Mouse (Mus musculus): ENCODE data around the gene Tcf7l1. TPM values are rescaled to one million over a fixed set of nuclear protein-coding genes. Genes with fewer than 3 reads are reported as not detected.
A peak's percentile ranks its signal among the peaks of the same experiment; 100 is the strongest.

Tcf7l1 gene
- total and polyA plus RNA-seq, 2 experiments from 2014 or later, result 3.1 to 5.8 TPM

- no peak overlapping the region for H3K27ac ChIP-seq (ENCODE audit: low read depth, low read length)
- DNase-seq (ENCODE audit: low spot score), result no peak
- ATAC-seq (ENCODE audit: low FRiP score), result no peak
- no peaks in the 10 kb centered on the region for H3K4me1 ChIP-seq (ENCODE audit: insufficient read depth, low read length)
- TF ChIP-seq CTCF (IDR thresholded peaks at IDR 0.05), result no peak
- no peak overlapping the region for H3K4me2 ChIP-seq (ENCODE audit: low read depth, low read length, poor library complexity, severe bottlenecking)
- H3K27me3 ChIP-seq (ENCODE audit: insufficient read depth, low read length), result no peaks in the 10 kb centered on the region
- WGBS, result 70% methylated on average over 11 of the region's 11 CpGs
- no peaks in the 10 kb centered on the region for H3K9me3 ChIP-seq (ENCODE audit: low read length)
- H3K36me3 ChIP-seq (ENCODE audit: insufficient read depth, low read length), result no peaks in the 10 kb centered on the region
- H3K9ac ChIP-seq (replicated peaks; ENCODE audit: low read length, poor library complexity, severe bottlenecking), result no peak overlapping the region
- H3K4me3 ChIP-seq (ENCODE audit: low read depth, low read length), result no peak overlapping the region
Observed at GRCm38 (mm10) chr6:72763616-72764015, 25.4 kb downstream of the Tcf7l1 start.

GRCm38 (mm10) chr6:72761645-72762044 lies 27.4 kb downstream of the Tcf7l1 start:
- H3K27ac ChIP-seq (ENCODE audit: low read depth, low read length), result no peak overlapping the region
- ATAC-seq (ENCODE audit: low FRiP score), result no peak
- WGBS, result 11% methylated on average over 7 of the region's 7 CpGs
- no peaks in the 10 kb centered on the region for H3K9me3 ChIP-seq (ENCODE audit: low read length)
- no peaks in the 10 kb centered on the region for H3K27me3 ChIP-seq (ENCODE audit: insufficient read depth, low read length)
- no peak overlapping the region for H3K9ac ChIP-seq (replicated peaks; ENCODE audit: low read length, poor library complexity, severe bottlenecking)
- H3K36me3 ChIP-seq (ENCODE audit: insufficient read depth, low read length), result no peaks in the 10 kb centered on the region
- H3K4me1 ChIP-seq (ENCODE audit: insufficient read depth, low read length), result no peaks in the 10 kb centered on the region
- no peak for TF ChIP-seq CTCF (IDR thresholded peaks at IDR 0.05)
- DNase-seq (ENCODE audit: low spot score), result no peak
- H3K4me3 ChIP-seq (ENCODE audit: low read depth, low read length), result no peak overlapping the region
- H3K4me2 ChIP-seq (ENCODE audit: low read depth, low read length, poor library complexity, severe bottlenecking), result no peak overlapping the region

DNA sequence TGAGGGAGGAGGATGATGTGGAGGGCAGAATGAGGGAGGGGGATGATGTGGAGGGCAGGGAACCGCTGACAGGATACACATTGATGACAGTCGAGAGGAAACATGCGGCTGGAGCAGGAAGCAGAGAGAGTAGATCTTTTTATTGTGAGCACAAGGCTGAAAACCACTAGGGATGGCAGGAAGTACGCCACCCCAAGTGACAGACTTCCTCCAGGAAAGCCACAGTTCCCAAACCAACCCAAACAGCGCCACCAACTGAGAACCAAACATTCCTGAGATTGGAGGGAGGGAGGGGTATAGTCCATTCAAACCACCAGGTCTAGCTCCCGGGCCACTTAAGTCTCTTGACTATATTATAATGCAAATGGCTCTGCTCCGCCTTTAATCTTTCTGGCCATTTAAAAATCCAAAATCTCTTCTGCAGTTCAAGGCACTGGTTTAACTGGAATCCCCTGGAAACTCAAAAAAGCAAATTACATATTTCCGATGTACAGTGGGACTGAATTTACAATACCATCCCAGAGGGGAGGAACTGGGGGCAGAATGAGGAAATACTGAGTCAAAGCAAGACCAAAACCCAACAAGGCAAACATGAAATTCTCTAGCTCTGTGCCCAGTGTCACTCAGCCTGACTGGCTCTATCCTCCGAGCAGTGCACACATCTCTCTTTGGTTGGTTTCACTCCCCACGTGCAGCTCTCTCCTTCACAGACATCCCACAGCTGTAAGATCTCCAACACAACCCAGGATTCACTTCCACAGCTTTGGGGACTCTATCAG lies 30.6 kb downstream of the Tcf7l1 start:
- ATAC-seq (ENCODE audit: low FRiP score), result no peak
- H3K4me3 ChIP-seq (ENCODE audit: low read depth, low read length), result no peak overlapping the region
- DNase-seq (ENCODE audit: low spot score), result no peak
- no peaks in the 10 kb centered on the region for H3K36me3 ChIP-seq (ENCODE audit: insufficient read depth, low read length)
- no peaks in the 10 kb centered on the region for H3K9me3 ChIP-seq (ENCODE audit: low read length)
- 34% methylated on average over 10 of the region's 10 CpGs for WGBS
- no peak overlapping the region for H3K4me2 ChIP-seq (ENCODE audit: low read depth, low read length, poor library complexity, severe bottlenecking)
- H3K9ac ChIP-seq (replicated peaks; ENCODE audit: low read length, poor library complexity, severe bottlenecking), result no peak overlapping the region
- H3K4me1 ChIP-seq (ENCODE audit: insufficient read depth, low read length), result no peaks in the 10 kb centered on the region
- no peaks in the 10 kb centered on the region for H3K27me3 ChIP-seq (ENCODE audit: insufficient read depth, low read length)
- no peak for TF ChIP-seq CTCF (IDR thresholded peaks at IDR 0.05)
- no peak overlapping the region for H3K27ac ChIP-seq (ENCODE audit: low read depth, low read length)

DNA sequence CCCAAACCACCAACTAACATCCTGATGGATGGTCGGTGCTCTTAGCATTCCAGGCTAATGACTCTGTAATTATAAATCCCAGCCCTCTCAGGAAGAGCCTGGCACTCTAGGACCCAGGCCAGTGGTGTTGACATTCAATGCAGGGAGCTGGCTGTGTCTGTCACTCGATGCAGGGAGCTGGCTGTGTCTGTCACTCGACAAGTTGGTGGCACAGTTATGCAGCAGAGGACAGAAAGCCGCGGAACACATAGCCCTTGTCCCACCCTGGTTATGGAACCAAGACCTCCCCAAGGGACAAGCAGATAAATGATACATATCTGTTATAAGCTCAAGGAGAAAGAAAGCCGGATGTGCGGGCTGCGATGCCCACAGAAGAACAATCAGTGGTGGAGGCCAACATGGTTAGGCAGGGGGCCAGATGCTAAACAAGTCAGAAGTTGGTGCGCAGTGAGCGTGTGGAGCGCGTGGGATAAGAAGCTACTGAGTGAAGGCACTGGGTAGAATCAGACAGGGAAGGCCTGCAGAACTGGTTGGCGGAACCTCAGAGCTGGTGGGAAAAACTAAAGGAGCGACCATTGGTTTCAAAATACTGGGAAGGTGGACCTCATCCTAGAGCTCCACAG lies 33.7 kb downstream of the Tcf7l1 start:
- Histone ChIP-seq H3K9ac (replicated peaks; ENCODE audit: low read length, poor library complexity, severe bottlenecking) (no peak overlapping the region), H3K9me3 (ENCODE audit: low read length) (no peaks in the 10 kb centered on the region), H3K4me1 (ENCODE audit: insufficient read depth, low read length) (no peaks in the 10 kb centered on the region), H3K4me3 (ENCODE audit: low read depth, low read length) (no peak overlapping the region), H3K36me3 (ENCODE audit: insufficient read depth, low read length) (no peaks in the 10 kb centered on the region), H3K27ac (ENCODE audit: low read depth, low read length) (no peak overlapping the region), H3K27me3 (ENCODE audit: insufficient read depth, low read length) (no peaks in the 10 kb centered on the region), H3K4me2 (ENCODE audit: low read depth, low read length, poor library complexity, severe bottlenecking) (no peak overlapping the region)
- WGBS, result 76% methylated on average over 14 of the region's 14 CpGs
- no peak for ATAC-seq (ENCODE audit: low FRiP score)
- no peak for TF ChIP-seq CTCF (IDR thresholded peaks at IDR 0.05)
- peak; percentile 36 for DNase-seq (ENCODE audit: low spot score)

- 46% methylated on average over 9 of the region's 9 CpGs for WGBS
- ATAC-seq (ENCODE audit: low FRiP score), result no peak
Observed at GRCm38 (mm10) chr6:72754215-72754614, 34.8 kb downstream of the Tcf7l1 start.

DNA sequence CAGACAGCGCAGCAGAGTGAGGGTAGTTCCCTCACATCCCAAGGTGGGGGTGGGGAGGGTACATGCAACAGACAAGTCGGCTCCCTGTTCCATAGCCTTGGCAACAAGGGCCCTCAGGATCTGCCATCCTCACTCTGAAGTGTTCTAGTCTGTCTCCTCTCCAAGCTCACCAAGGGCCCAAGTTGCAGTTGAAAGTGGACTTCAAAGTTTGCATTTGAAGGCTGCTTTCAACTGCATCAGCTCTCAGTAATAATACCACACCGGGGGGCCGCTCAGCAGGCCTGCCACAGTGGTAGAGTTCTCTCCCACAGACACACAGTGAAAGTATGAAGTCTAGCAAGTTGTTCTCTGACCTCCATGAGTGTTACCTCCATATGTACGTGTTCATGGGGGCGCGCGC lies 35.3 kb downstream of the Tcf7l1 start:
- TF ChIP-seq CTCF (IDR thresholded peaks at IDR 0.05), result no peak
- Histone ChIP-seq H3K4me2 (ENCODE audit: low read depth, low read length, poor library complexity, severe bottlenecking) (no peak overlapping the region), H3K27ac (ENCODE audit: low read depth, low read length) (no peak overlapping the region), H3K4me1 (ENCODE audit: insufficient read depth, low read length) (no peaks in the 10 kb centered on the region), H3K9ac (replicated peaks; ENCODE audit: low read length, poor library complexity, severe bottlenecking) (no peak overlapping the region), H3K36me3 (ENCODE audit: insufficient read depth, low read length) (no peaks in the 10 kb centered on the region), H3K9me3 (ENCODE audit: low read length) (no peaks in the 10 kb centered on the region), H3K27me3 (ENCODE audit: insufficient read depth, low read length) (no peaks in the 10 kb centered on the region), H3K4me3 (ENCODE audit: low read depth, low read length) (no peak overlapping the region)
- DNase-seq (ENCODE audit: low spot score), result no peak
- 82% methylated on average over 8 of the region's 8 CpGs for WGBS
- ATAC-seq (ENCODE audit: low FRiP score), result no peak

More at GRCm38 (mm10) chr6:72754215-72754614, 34.8 kb downstream of the Tcf7l1 start:
- no peak for TF ChIP-seq CTCF (IDR thresholded peaks at IDR 0.05)
- Histone ChIP-seq H3K9ac (replicated peaks; ENCODE audit: low read length, poor library complexity, severe bottlenecking) (no peak overlapping the region), H3K4me1 (ENCODE audit: insufficient read depth, low read length) (no peaks in the 10 kb centered on the region), H3K4me3 (ENCODE audit: low read depth, low read length) (no peak overlapping the region), H3K36me3 (ENCODE audit: insufficient read depth, low read length) (no peaks in the 10 kb centered on the region), H3K4me2 (ENCODE audit: low read depth, low read length, poor library complexity, severe bottlenecking) (no peak overlapping the region), H3K9me3 (ENCODE audit: low read length) (no peaks in the 10 kb centered on the region), H3K27me3 (ENCODE audit: insufficient read depth, low read length) (no peaks in the 10 kb centered on the region), H3K27ac (ENCODE audit: low read depth, low read length) (no peak overlapping the region)
- no peak for DNase-seq (ENCODE audit: low spot score)

Data from midbrain, postnatal 0 days (tissue).